Mouse (Mus musculus): ENCODE measurements at regions not wholly inside any gene's neighbourhood (a gene's known extent, or its start where the extent isn't known, plus 50 kb on each side); places are given as distances from the start of the nearest gene placed in this dataset.
A peak's percentile ranks its signal among the peaks of the same experiment; 100 is the strongest.
"Not testable (repeated sequence)": the region's sequence is repeated elsewhere in the genome, so short reads cannot be mapped to it uniquely, and the experiment has no call there.

DNA sequence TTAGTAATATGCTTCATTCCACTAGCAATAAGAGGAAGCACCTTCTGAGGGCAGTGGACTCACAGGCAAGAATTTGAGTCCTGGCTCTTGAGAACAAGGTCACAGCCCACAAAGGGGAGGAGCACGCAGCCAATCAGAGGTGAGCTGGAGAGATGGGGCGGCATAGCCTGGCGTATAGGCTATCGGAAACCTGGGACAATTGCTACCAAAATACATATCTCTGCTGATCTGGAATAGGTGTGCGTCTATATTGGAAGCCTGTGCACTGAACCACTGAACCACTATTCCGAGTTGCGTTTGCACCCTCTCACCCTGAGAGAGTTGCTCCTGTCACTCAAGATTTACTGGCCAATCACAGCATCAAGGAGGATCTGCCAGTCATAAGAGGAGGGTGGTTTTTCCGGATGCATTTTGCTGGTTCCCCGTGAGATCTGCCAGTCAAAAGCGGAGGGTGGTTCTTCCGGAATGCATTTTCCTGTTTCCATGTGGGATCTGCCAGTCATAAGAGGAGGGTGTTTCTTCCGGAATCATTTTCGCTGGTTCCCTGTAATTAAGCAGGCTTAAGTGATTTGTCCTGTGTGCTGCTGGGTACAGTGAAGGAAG lies 80.1 kb upstream of the Riok2 start:
- Histone ChIP-seq H3K4me3 (ENCODE audit: low read depth, low read length) (peak overlapping the region; percentile 39), H3K4me2 (ENCODE audit: low read depth, severe bottlenecking) (peak overlapping the region; percentile 24; the same call in 1 of the 2 replicates)
- H3K27ac ChIP-seq (replicated peaks; ENCODE audit: low read depth, low read length); H3K4me1 ChIP-seq (ENCODE audit: control insufficient read depth, insufficient read depth, low read length); H3K9me3 ChIP-seq (ENCODE audit: control insufficient read depth, low read length); H3K36me3 ChIP-seq (ENCODE audit: control insufficient read depth, insufficient read depth, low read length); H3K27me3 ChIP-seq (ENCODE audit: control insufficient read depth, insufficient read depth, low read length); H3K9ac ChIP-seq (ENCODE audit: low read length): not testable (repeated sequence)
- WGBS: 0% methylated on average over 13 of the region's 13 CpGs
- DNase-seq (ENCODE audit: low spot score): peak; percentile 75
- ATAC-seq (ENCODE audit: insufficient number of reproducible peaks, low FRiP score, low TSS enrichment, low read depth): peak; percentile 96

DNA sequence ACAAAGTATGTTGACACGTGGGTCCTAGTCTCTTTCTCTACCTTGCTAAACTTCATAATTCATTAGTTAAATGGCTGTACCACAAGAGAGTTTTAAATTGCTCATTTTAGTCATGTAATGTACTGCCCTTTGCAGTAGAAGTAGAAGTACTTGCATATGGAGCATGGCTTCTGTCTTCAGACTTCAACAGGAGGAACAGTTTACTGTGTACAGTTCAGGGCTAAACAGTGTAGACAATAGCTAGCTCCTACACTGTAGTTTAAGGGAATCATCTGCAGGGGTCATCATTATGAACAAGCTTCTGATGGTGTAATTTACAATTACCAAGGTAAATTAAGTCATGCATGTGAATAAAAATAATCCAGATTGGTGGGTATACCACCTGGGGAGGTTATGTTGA lies 79.1 kb upstream of the Riok2 start:
- not testable (repeated sequence) for H3K9me3 ChIP-seq (ENCODE audit: control insufficient read depth, low read length); ATAC-seq (ENCODE audit: insufficient number of reproducible peaks, low FRiP score, low TSS enrichment, low read depth); H3K27me3 ChIP-seq (ENCODE audit: control insufficient read depth, insufficient read depth, low read length); H3K27ac ChIP-seq (replicated peaks; ENCODE audit: low read depth, low read length); DNase-seq (ENCODE audit: low spot score); H3K36me3 ChIP-seq (ENCODE audit: control insufficient read depth, insufficient read depth, low read length); H3K9ac ChIP-seq (ENCODE audit: low read length); H3K4me1 ChIP-seq (ENCODE audit: control insufficient read depth, insufficient read depth, low read length)
- Histone ChIP-seq H3K4me3 (ENCODE audit: low read depth, low read length) (peak overlapping the region; percentile 39), H3K4me2 (ENCODE audit: low read depth, severe bottlenecking) (peak overlapping the region; percentile 15; the same call in 1 of the 2 replicates)
- WGBS: 10% methylated on average over 1 of the region's 1 CpGs

DNA sequence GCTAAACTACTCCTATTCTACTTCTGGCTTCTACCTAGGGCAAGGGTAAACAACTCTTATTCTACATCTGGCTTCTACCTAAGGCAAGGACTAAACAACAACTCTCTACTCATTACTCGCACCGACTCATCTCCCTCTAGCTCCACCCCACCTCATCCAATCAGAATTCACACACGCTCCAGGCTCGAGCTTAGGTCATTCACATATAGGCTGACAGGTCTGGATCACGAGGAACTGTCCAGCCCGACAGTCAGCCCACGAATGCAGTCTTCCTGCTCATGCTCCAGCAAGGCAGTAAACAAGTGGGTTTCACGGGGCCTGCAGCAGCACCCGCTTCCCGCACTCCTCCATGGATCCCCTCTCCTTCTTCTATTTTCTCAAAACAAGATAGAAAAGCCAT lies 70.6 kb upstream of the Riok2 start:
- H3K4me1 ChIP-seq (ENCODE audit: control insufficient read depth, insufficient read depth, low read length); ATAC-seq (ENCODE audit: insufficient number of reproducible peaks, low FRiP score, low TSS enrichment, low read depth): not testable (repeated sequence)
- WGBS: 95% methylated on average over 10 of the region's 10 CpGs

More for the DNA sequence above, 70.6 kb upstream of the Riok2 start:
- H3K36me3 ChIP-seq (ENCODE audit: control insufficient read depth, insufficient read depth, low read length); H3K27ac ChIP-seq (replicated peaks; ENCODE audit: low read depth, low read length); H3K4me2 ChIP-seq (ENCODE audit: low read depth, severe bottlenecking); H3K9me3 ChIP-seq (ENCODE audit: control insufficient read depth, low read length); DNase-seq (ENCODE audit: low spot score); H3K4me3 ChIP-seq (ENCODE audit: low read depth, low read length); H3K9ac ChIP-seq (ENCODE audit: low read length); H3K27me3 ChIP-seq (ENCODE audit: control insufficient read depth, insufficient read depth, low read length): not testable (repeated sequence)

Measured in limb, embryonic 11.5 days (tissue).